Mouse (Mus musculus): ENCODE results near the gene Gyg. TPM values are rescaled to one million over a fixed set of nuclear protein-coding genes. Genes with fewer than 3 reads are reported as not detected.

Gyg gene
- 26.6 and 27.4 TPM in 2 replicates for polyA plus RNA-seq (2016; fragmentation: Nextera tagmentation; extraction: Ambion mirVana)

DNA sequence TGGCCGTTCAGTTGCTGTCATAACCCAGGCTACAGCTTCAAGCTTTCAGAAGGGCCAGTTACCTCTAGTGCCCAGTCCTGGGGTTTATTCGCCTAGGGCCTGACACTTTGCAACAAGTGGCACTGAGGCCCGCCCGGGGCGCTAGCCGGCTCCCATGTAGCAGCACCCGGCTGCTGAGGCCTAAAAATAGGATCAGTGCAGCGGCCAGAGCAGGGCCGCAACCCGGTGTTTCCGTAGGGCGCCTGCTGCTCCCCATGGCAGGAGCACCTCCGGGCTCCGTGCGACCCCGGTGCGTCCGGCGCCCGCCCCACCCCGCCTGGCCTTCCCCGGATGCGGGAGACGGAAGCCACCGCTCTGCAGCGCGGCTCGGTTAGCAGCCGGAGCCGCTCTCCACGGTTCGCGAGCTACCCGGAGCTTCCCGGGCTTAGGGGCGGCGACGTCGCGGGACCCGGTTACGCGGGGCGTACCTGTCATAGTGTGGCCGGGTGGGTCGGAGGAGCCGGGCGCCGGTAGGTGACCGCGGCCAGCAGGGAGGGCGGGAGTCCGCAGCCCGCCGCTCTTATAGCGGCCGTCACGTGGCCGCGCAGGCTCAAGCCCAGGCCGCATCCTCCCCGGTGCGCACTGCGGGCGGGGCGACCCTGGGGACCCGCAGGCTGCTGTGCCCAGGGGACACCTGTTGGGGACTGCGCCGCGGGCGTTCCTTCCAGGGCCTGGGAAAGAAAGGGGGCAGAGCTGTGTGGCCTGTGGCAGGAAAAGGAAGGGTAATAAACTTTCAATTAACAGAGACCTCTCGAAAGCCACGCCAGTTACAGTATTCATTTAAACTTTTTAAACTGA is at the start of gene Gyg:
Gyg (minus strand) TSS at position 787 of the 837 bp plus-strand sequence.
- no peaks in the 10 kb centered on the region; the same call in 1 of the 2 replicates for H3K9me3 ChIP-seq (replicated peaks)
- peak; percentile 91 for ATAC-seq
- H3K27me3 ChIP-seq (replicated peaks): no peaks in the 10 kb centered on the region
- H3K9ac ChIP-seq: peak within 1 kb of the TSS; percentile 73
- H3K4me3 ChIP-seq: peak within 1 kb of the TSS; percentile 68
- H3K4me1 ChIP-seq: peaks cover 20% of the 10 kb centered on the region; the same call in 1 of the 2 replicates
- under 1% methylated on average over 73 of the region's 73 CpGs for WGBS (ENCODE audit: insufficient replicate concordance)
- peak within 1 kb of the TSS; percentile 88 for H3K4me2 ChIP-seq
- peak within 1 kb of the TSS; percentile 13; the same call in 1 of the 2 replicates for H3K27ac ChIP-seq
- H3K36me3 ChIP-seq: peaks cover 12% of the 10 kb centered on the region; the same call in 1 of the 2 replicates

DNA sequence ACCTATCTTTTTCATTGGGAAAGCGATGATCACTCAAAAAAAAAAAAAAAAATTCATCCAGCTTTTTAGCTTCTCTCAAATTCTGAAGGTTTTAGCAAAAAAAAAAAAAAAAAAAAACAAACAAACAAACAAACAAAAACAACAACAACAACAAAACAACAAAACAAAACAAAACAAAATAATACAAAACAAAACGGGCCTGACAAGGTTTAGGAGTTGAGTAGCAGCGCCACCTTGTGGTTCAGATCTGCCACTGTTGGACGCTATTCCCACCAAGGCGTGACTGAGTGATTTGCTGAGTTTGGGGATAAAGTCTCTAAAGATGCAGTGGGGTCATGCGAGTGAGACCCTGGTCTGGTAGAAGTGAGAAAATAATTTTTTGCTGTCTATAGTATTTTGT is 43.8 kb upstream of the Gyg start:
- WGBS (ENCODE audit: insufficient replicate concordance): 18% methylated on average over 6 of the region's 6 CpGs
- no peaks in the 10 kb centered on the region for H3K36me3 ChIP-seq
- no peak overlapping the region for H3K4me2 ChIP-seq
- H3K9ac ChIP-seq: no peak overlapping the region
- no peaks in the 10 kb centered on the region for H3K4me1 ChIP-seq
- no peak for ATAC-seq
- H3K27ac ChIP-seq: no peak overlapping the region
- no peak overlapping the region for H3K4me3 ChIP-seq
- H3K27me3 ChIP-seq (replicated peaks): no peaks in the 10 kb centered on the region
- H3K9me3 ChIP-seq (replicated peaks): no peaks in the 10 kb centered on the region

DNA sequence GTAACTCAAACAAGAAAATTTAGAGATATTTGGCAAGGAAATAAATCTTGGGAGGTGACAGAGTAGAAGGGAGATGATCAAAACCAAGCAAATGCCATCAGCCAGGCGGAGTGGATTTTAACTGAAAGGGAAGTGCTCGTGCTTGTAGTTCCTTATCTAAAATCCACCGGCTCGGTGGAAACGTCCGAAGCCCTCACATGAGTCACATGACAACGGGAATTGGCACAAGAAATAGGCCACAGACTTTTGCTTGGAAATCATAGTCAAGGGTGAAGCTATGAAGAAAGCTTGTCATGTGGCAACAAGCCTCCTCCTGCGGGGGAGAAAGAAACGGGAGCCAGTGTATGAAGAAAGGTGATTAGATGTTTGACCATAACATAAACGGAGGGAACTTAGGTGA is 42.8 kb upstream of the Gyg start:
- H3K27me3 ChIP-seq (replicated peaks): no peaks in the 10 kb centered on the region
- H3K4me3 ChIP-seq: no peak overlapping the region
- no peaks in the 10 kb centered on the region for H3K36me3 ChIP-seq
- no peak overlapping the region for H3K4me2 ChIP-seq
- ATAC-seq: no peak
- no peaks in the 10 kb centered on the region for H3K9me3 ChIP-seq (replicated peaks)
- H3K4me1 ChIP-seq: no peaks in the 10 kb centered on the region
- H3K9ac ChIP-seq: no peak overlapping the region
- WGBS (ENCODE audit: insufficient replicate concordance): 27% methylated on average over 10 of the region's 10 CpGs
- no peak overlapping the region for H3K27ac ChIP-seq

DNA sequence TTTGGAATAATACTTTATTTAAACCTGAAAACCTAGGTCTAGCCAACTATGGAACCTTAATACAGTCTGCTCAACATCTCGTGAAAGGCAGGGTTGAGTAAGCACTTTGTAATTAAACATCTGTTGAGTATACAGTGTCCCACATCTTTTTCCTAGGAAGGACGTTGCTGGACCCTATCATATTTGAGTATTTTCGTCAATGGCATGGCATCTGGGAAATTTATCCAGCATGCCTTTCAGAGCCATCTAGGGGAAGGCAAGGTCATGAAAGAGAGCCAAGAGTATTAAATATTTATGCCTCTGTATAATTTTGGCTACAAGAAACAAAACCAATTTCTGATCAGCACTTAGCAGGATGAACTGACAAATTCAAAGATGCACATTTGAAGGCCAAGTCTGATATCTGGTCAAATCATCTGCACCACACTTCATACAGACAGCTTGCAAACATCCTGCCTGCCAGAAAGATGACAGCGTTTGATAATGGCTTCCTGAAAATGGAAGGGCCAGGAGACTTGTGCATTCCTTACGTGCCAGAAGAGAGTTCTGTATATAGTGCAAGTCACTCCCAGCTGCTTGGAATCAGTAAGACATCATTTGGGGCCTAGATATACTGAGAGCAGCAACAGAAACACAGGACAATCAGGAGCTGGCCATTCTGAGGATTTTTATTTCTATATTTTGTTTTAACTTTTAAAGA is 34.0 kb upstream of the Gyg start:
- no peaks in the 10 kb centered on the region for H3K36me3 ChIP-seq
- ATAC-seq: no peak
- no peak overlapping the region for H3K27ac ChIP-seq
- H3K27me3 ChIP-seq (replicated peaks): no peaks in the 10 kb centered on the region
- no peak overlapping the region for H3K9ac ChIP-seq
- no peaks in the 10 kb centered on the region for H3K9me3 ChIP-seq (replicated peaks)
- no peaks in the 10 kb centered on the region for H3K4me1 ChIP-seq
- no peak overlapping the region for H3K4me3 ChIP-seq
- H3K4me2 ChIP-seq: no peak overlapping the region
- WGBS (ENCODE audit: insufficient replicate concordance): 38% methylated on average over 5 of the region's 5 CpGs

DNA sequence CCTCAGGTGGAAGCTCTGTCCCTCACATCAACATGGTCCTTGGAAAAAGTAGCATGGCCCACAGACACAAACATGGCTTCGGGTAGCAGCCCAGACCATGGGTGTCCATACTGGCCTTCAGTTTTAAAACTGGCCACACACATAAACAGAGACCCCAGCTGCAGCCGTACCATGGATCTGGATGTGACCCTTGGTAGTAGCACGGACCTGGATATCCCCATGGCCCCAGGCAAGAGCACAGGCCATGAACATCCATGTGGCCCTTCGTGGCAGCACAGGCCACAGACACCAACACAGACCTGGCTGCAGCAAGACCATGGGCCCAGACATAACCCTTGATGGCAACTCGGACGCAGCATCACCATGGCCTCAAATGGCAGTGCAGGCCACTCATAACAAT is 17.3 kb upstream of the Gyg start:
- Histone ChIP-seq H3K9ac (no peak overlapping the region), H3K4me3 (no peak overlapping the region), H3K4me1 (no peaks in the 10 kb centered on the region), H3K27me3 (replicated peaks) (no peaks in the 10 kb centered on the region), H3K9me3 (replicated peaks) (no peaks in the 10 kb centered on the region), H3K4me2 (no peak overlapping the region), H3K27ac (no peak overlapping the region), H3K36me3 (no peaks in the 10 kb centered on the region)
- ATAC-seq: no peak
- 74% methylated on average over 6 of the region's 6 CpGs for WGBS (ENCODE audit: insufficient replicate concordance)

DNA sequence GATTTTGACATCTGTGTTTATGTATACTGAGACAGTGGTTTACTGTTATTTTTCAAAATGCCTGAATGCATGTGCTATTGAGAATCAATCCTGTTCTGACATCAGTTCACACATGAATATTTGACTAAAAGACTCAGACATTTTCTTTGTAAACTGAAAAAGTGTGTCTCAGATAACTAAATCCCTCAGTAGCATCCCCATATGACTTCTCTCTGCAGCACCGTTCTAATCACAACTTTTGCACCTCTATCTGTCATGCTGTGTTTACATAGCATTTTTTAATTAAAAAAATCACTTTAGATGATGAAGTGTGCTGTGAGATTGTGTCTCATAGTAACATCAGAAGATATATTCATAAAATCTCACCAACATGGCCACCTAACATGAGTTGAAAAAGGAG is 12.4 kb upstream of the Gyg start:
- Histone ChIP-seq H3K9me3 (replicated peaks) (no peaks in the 10 kb centered on the region), H3K27me3 (replicated peaks) (no peaks in the 10 kb centered on the region), H3K9ac (no peak overlapping the region), H3K36me3 (no peaks in the 10 kb centered on the region), H3K4me3 (no peak overlapping the region), H3K27ac (no peak overlapping the region), H3K4me1 (no peaks in the 10 kb centered on the region), H3K4me2 (no peak overlapping the region)
- WGBS (ENCODE audit: insufficient replicate concordance): 66% methylated on average over 1 of the region's 1 CpGs
- ATAC-seq: no peak

DNA sequence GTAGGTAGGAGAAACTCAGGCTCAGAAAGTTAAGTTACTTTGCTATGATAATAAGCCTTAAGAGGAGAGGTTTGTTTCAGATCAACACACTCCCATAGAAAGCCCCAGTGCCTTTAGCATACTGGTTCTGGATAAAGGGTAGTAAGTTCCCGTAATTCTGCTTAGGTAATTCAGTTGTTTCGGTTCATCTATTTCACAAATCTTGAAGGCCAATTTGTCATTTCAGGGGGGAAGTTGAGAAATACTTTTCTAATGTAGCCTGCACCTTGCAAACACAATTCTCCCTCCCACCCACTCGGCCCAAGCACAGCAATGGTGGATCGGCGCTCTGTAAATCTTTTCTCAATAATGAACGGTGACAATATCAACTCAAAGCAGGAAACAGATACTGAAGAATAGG is 359 bp upstream of the Gyg start:
- Histone ChIP-seq H3K36me3 (peaks cover 4% of the 10 kb centered on the region; the same call in 1 of the 2 replicates), H3K27me3 (replicated peaks) (no peaks in the 10 kb centered on the region), H3K27ac (no peak overlapping the region), H3K4me2 (peak overlapping the region; percentile 88), H3K4me1 (peaks cover 20% of the 10 kb centered on the region; the same call in 1 of the 2 replicates), H3K9ac (peak overlapping the region; percentile 73; the same call in 1 of the 2 replicates), H3K9me3 (replicated peaks) (no peaks in the 10 kb centered on the region; the same call in 1 of the 2 replicates), H3K4me3 (peak overlapping the region; percentile 68)
- 63% methylated on average over 6 of the region's 6 CpGs for WGBS (ENCODE audit: insufficient replicate concordance)
- no peak for ATAC-seq

DNA sequence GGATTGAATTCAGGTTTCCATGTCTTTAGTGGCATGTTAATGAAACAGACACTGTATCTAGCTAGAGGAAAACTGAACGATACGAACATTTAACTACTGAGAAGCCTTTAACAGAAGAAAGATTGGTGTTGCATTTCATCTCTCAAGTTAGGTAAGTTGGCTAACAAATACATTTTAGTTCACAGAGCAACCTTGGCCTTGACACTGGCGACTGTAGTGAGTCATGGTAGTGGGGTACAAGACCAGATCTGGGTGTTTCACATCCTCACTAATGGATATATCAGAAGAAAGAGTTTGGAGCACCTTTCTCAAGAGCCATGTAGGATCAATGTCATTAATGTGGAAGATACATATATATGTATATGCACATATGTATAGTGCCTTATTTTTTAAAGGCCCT is 3.5 kb downstream of the Gyg start:
- no peak overlapping the region for H3K27ac ChIP-seq
- H3K4me3 ChIP-seq: no peak overlapping the region
- no peaks in the 10 kb centered on the region for H3K27me3 ChIP-seq (replicated peaks)
- peaks cover 40% of the 10 kb centered on the region for H3K36me3 ChIP-seq
- H3K9ac ChIP-seq: no peak overlapping the region
- H3K9me3 ChIP-seq (replicated peaks): no peaks in the 10 kb centered on the region
- peaks cover 20% of the 10 kb centered on the region; the same call in 1 of the 2 replicates for H3K4me1 ChIP-seq
- no peak for ATAC-seq
- WGBS (ENCODE audit: insufficient replicate concordance): 80% methylated on average over 3 of the region's 3 CpGs
- no peak overlapping the region for H3K4me2 ChIP-seq

DNA sequence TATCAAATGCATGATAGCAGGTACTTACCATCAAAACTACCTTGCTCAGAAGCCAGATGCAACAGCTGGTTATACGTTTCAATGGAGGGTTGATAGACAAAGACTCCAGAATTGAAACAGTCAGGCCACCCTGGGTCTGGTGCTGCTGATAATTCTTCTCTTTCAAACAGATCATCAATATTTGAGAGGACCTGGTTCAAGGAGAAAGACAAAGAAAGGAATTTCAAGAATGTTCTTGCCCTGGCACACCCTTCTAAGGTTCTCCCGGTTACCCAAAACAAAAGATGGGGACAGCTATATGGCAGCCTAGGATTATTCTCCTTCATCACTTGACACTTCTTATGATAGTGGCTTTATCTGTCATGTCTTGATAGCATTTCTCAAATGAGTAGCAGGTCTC is 4.6 kb downstream of the Gyg start:
- Histone ChIP-seq H3K9ac (no peak overlapping the region), H3K9me3 (replicated peaks) (no peaks in the 10 kb centered on the region), H3K4me1 (peaks cover 22% of the 10 kb centered on the region; the same call in 1 of the 2 replicates), H3K27ac (no peak overlapping the region), H3K4me2 (no peak overlapping the region), H3K4me3 (no peak overlapping the region), H3K27me3 (replicated peaks) (no peaks in the 10 kb centered on the region), H3K36me3 (peaks cover 40% of the 10 kb centered on the region)
- WGBS (ENCODE audit: insufficient replicate concordance): 76% methylated on average over 2 of the region's 2 CpGs
- no peak for ATAC-seq

DNA sequence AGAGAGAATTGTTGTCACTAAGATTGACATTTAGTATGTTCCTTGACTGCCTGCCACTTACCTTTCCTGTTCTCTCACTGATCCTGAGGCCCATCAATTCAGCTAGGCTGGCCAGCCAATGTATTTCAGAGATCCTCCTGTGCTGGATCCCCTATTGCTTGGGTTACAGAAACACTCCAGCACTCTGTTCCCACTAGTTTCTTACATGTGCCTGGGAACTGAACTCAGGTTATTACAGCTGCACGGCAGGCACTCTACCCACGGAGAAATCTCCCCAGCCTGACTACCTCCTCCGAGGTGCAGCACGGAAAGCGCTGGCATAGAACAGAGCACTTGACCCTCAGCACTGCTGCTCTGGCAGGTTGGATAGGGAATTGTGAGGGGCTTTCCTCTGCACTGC is 7.5 kb downstream of the Gyg start:
- Histone ChIP-seq H3K4me2 (no peak overlapping the region), H3K27me3 (replicated peaks) (no peaks in the 10 kb centered on the region), H3K9me3 (replicated peaks) (no peaks in the 10 kb centered on the region), H3K4me3 (no peak overlapping the region), H3K36me3 (peaks cover 44% of the 10 kb centered on the region), H3K4me1 (peaks cover 4% of the 10 kb centered on the region; the same call in 1 of the 2 replicates), H3K27ac (no peak overlapping the region), H3K9ac (no peak overlapping the region)
- ATAC-seq: no peak
- 90% methylated on average over 5 of the region's 5 CpGs for WGBS (ENCODE audit: insufficient replicate concordance)

DNA sequence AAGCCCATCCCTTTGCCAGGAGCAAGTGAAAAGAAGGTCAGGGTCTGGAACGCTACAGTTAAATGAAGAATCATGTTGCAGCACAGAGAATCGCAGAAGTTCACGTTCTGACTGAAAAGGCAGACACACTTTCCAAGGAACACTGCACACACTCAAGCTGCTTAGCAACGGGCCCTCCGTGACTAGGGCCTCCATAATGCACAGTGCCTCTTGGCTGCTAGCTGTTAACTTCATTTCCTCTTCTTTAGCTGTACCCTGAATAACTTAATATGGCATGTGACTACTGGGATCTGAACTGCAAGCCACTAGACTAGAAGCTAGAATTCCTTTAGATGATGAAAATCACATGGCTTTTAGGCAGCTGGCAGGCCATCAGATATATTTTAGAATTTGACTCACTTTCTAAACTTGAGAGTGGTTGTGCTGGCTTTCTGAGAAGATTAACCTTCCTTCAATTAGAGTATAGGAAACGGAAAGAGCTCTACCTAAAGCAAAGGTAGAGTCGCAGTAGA is 8.2 kb downstream of the Gyg start:
- no peaks in the 10 kb centered on the region for H3K9me3 ChIP-seq (replicated peaks)
- H3K9ac ChIP-seq: no peak overlapping the region
- H3K27ac ChIP-seq: no peak overlapping the region
- no peak overlapping the region for H3K4me3 ChIP-seq
- peaks cover 40% of the 10 kb centered on the region for H3K36me3 ChIP-seq
- 81% methylated on average over 7 of the region's 7 CpGs for WGBS (ENCODE audit: insufficient replicate concordance)
- H3K4me2 ChIP-seq: no peak overlapping the region
- ATAC-seq: no peak
- H3K4me1 ChIP-seq: peaks cover 4% of the 10 kb centered on the region; the same call in 1 of the 2 replicates
- H3K27me3 ChIP-seq (replicated peaks): no peaks in the 10 kb centered on the region

DNA sequence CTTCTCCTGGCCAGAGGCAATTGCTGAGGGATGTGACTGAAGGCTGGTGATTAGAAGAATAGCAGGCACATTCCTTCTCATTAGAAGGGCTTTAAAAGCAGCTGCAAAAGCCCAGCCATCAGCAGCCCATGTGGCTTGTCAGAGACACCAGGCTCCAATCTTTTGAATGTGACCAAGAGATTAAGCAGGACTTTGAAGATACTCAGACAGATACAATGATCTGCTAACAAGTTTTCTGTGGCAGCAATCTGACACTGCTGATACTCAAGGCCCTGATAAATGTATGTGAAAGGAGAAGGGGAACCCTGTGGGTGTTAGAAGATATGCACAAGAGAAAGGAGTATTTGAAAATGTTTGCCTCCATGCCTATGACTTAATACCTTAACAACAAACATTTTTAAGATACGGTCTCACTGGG is 9.4 kb downstream of the Gyg start:
- peaks cover 4% of the 10 kb centered on the region; the same call in 1 of the 2 replicates for H3K4me1 ChIP-seq

More for the DNA sequence above, 9.4 kb downstream of the Gyg start:
- Histone ChIP-seq H3K9ac (no peak overlapping the region), H3K27ac (no peak overlapping the region), H3K9me3 (replicated peaks) (no peaks in the 10 kb centered on the region), H3K4me2 (no peak overlapping the region), H3K36me3 (peaks cover 40% of the 10 kb centered on the region), H3K4me3 (no peak overlapping the region), H3K27me3 (replicated peaks) (no peaks in the 10 kb centered on the region)
- 59% methylated on average over 1 of the region's 1 CpGs for WGBS (ENCODE audit: insufficient replicate concordance)
- ATAC-seq: 0 out of 2 replicates have a peak, but pooled peaks have one; percentile 32
